Mouse (Mus musculus): Measurements from ENCODE around the gene 9030025P20Rik. TPM values are rescaled to one million over a fixed set of nuclear protein-coding genes. Genes with fewer than 3 reads are reported as not detected.
"Not testable (repeated sequence)": the region's sequence is repeated elsewhere in the genome, so short reads cannot be mapped to it uniquely, and the experiment has no call there.

Gene 9030025P20Rik
- polyA plus RNA-seq, 1 experiment: 4.4 TPM

- not testable (repeated sequence) for H3K79me3 ChIP-seq (ENCODE audit: low read depth); H3ac ChIP-seq (ENCODE audit: control insufficient read depth, insufficient read length, low read depth); H3K79me2 ChIP-seq (ENCODE audit: control insufficient read depth, insufficient read depth); H3K27me3 ChIP-seq (ENCODE audit: control insufficient read depth, insufficient read depth, insufficient read length); H3K36me3 ChIP-seq (ENCODE audit: control insufficient read depth, insufficient read depth); H3K4me3 ChIP-seq (ENCODE audit: insufficient read depth, poor library complexity, severe bottlenecking)
Measured at GRCm38 (mm10) chr17:14992522-14993138, 14.4 kb downstream of the 9030025P20Rik start.

DNA sequence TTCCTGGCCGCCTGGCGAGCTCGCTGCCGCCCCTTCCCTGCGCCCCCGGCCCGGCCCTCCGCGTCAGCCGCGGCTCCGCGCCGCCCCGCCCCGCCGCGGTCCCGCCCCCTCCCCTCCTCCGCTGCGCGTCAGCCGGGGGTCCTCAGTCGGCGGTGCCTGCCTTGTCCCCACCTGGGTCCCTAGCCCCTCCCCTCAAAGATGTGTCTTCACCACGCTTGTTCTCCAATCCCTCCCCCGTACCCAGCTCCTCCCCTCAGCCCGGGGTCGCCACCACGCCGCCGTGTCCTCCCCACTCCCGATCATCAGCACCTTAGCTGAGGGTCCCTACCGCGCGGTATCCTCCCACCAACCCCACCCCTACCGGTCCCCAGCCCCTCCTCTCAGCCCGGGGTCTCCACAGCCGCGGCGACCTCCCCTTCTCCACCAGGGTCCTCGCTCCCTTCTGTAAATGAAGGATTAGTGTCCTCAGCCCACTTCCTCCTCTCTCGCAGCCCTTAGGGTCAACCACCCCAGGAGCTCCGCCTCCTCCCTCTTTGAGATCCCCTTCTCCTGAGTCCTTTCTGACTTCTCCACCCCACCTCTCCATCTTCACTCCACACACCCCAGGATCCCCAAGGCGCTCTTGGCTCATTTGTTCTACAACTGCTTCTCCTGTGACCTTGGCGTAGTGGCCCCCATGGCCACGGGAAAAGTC lies 15.0 kb downstream of the 9030025P20Rik start:
- not testable (repeated sequence) for H3K27me3 ChIP-seq (ENCODE audit: control insufficient read depth, insufficient read depth, insufficient read length); H3K79me2 ChIP-seq (ENCODE audit: control insufficient read depth, insufficient read depth); H3K4me3 ChIP-seq (ENCODE audit: insufficient read depth, poor library complexity, severe bottlenecking); H3K79me3 ChIP-seq (ENCODE audit: low read depth); H3ac ChIP-seq (ENCODE audit: control insufficient read depth, insufficient read length, low read depth); H3K36me3 ChIP-seq (ENCODE audit: control insufficient read depth, insufficient read depth)

DNA sequence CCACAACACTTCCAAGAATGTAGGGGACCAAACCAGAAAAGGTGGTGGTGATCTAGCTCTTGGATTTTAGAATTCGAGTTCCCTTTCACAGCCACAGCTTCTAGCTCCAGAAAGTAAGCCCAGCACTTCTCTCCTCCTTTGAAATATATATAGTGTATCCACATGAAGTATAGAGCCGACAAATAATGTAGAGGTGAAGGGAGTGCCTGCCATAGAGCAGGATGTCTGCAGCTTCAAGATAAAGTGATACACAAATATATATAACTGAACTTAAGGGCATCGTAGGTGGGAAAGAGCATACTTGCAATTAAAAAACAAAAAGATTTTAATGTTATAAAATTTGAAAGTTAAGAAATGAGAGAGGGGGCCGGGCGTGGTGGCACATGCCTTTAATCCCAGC lies 15.9 kb downstream of the 9030025P20Rik start:
- H3K36me3 ChIP-seq (ENCODE audit: control insufficient read depth, insufficient read depth); H3K79me3 ChIP-seq (ENCODE audit: low read depth); H3ac ChIP-seq (ENCODE audit: control insufficient read depth, insufficient read length, low read depth); H3K27me3 ChIP-seq (ENCODE audit: control insufficient read depth, insufficient read depth, insufficient read length); H3K79me2 ChIP-seq (ENCODE audit: control insufficient read depth, insufficient read depth); H3K4me3 ChIP-seq (ENCODE audit: insufficient read depth, poor library complexity, severe bottlenecking): not testable (repeated sequence)

DNA sequence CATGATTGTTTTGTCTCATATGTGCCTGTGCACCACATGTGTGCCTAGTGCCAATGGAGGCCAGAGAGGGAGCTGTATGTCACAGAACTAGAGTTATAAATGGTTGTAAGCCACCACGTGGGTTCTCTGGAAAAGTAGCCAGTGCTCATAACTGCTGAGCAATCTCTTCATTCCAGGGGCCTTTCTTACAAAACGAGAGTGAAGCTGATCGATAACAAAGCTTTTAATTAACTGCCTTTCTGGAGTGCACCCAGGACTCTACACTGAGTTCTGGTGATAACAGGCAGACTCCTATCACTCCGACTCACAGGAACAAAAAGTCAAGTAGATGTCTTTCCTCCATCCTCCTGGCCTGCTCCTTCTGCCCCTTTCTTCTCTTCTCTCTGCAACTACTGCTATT lies 21.8 kb downstream of the 9030025P20Rik start:
- not testable (repeated sequence) for H3K79me2 ChIP-seq (ENCODE audit: control insufficient read depth, insufficient read depth); H3K79me3 ChIP-seq (ENCODE audit: low read depth); H3K36me3 ChIP-seq (ENCODE audit: control insufficient read depth, insufficient read depth)

GRCm38 (mm10) chr17:15009088-15009487 lies 30.8 kb downstream of the 9030025P20Rik start:
- not testable (repeated sequence) for H3K27me3 ChIP-seq (ENCODE audit: control insufficient read depth, insufficient read depth, insufficient read length); H3K36me3 ChIP-seq (ENCODE audit: control insufficient read depth, insufficient read depth); H3K79me2 ChIP-seq (ENCODE audit: control insufficient read depth, insufficient read depth); H3ac ChIP-seq (ENCODE audit: control insufficient read depth, insufficient read length, low read depth); H3K4me3 ChIP-seq (ENCODE audit: insufficient read depth, poor library complexity, severe bottlenecking); H3K79me3 ChIP-seq (ENCODE audit: low read depth)

More for the DNA sequence above, 21.8 kb downstream of the 9030025P20Rik start:
- H3K27me3 ChIP-seq (ENCODE audit: control insufficient read depth, insufficient read depth, insufficient read length); H3ac ChIP-seq (ENCODE audit: control insufficient read depth, insufficient read length, low read depth); H3K4me3 ChIP-seq (ENCODE audit: insufficient read depth, poor library complexity, severe bottlenecking): not testable (repeated sequence)

DNA sequence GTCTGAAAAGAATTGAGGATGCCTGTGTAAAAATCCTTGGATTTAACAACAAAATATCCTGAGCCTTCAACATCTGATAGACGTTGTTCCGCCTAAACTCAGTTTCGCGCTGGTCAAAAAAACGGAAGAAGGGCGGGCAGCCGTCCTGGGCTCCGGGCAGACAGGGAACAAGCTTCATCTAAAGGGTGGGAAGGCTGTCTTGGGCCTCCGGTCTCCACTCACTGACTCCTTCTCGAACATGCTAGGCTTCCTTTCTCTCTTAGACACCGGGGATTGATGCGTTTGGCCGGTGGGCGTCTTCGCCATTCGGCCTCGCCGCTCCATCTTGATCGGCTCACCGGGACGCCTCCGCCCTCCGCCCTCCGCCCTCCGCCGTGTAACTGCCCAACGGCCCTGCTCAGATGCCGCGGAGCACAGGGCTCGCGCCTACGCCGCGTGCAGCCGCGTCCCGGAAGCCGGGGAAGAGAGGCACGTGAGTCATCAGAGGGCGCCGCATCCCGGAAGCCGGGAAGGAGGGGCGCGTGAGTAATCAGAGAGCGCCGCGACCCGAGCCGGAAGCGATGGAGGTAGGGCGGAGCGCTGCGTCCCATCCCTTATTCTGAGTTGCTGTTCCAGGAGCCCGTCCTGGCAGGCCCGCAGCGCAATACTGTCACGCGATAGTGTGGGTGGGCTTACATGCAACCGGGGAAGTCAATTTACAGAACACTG lies 31.6 kb downstream of the 9030025P20Rik start, which contains the start of gene Gm3435:
TSS of gene Gm3435 (plus strand) at position 471 of the 708 bp plus-strand sequence.
- H3K79me3 ChIP-seq (ENCODE audit: low read depth); H3K79me2 ChIP-seq (ENCODE audit: control insufficient read depth, insufficient read depth); H3K27me3 ChIP-seq (ENCODE audit: control insufficient read depth, insufficient read depth, insufficient read length); H3K36me3 ChIP-seq (ENCODE audit: control insufficient read depth, insufficient read depth); H3ac ChIP-seq (ENCODE audit: control insufficient read depth, insufficient read length, low read depth); H3K4me3 ChIP-seq (ENCODE audit: insufficient read depth, poor library complexity, severe bottlenecking): not testable (repeated sequence)

GRCm38 (mm10) chr17:15021503-15022220 lies 43.4 kb downstream of the 9030025P20Rik start:
- not testable (repeated sequence) for H3K79me2 ChIP-seq (ENCODE audit: control insufficient read depth, insufficient read depth); H3K36me3 ChIP-seq (ENCODE audit: control insufficient read depth, insufficient read depth); H3K4me3 ChIP-seq (ENCODE audit: insufficient read depth, poor library complexity, severe bottlenecking); H3K79me3 ChIP-seq (ENCODE audit: low read depth); H3ac ChIP-seq (ENCODE audit: control insufficient read depth, insufficient read length, low read depth); H3K27me3 ChIP-seq (ENCODE audit: control insufficient read depth, insufficient read depth, insufficient read length)

DNA sequence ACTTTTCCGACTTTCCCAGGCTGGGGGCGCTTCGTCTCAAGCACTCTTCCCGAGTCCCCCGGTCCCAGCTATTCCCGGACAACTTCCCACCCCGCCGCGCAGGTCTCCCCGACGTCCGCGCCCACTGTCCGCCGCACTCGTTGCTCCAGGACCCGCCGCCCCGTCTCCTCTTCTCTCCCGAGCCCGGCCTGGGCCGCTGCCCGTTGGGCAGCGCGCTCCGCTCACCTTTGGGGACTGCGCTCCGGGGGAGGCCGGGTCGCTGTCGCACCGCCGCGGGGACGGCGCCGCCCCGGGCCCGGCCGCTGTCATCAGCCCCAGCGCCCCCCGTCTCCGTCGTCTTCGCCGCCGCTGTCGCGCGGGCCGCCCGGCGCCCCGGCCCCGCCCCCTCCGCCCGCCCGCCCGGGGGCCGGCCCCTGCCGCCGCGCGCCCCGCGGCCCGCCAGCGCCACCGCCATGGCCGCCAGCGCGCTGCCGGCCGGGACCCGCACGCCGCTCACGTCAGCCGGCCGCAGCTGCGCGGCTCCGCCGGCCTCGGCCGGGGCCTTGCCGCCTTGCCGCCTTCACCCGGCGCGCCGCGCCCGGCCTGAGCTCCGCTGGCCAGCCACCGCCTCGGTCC lies 45.7 kb downstream of the 9030025P20Rik start:
- not testable (repeated sequence) for H3K79me3 ChIP-seq (ENCODE audit: low read depth); H3K36me3 ChIP-seq (ENCODE audit: control insufficient read depth, insufficient read depth); H3K4me3 ChIP-seq (ENCODE audit: insufficient read depth, poor library complexity, severe bottlenecking); H3K79me2 ChIP-seq (ENCODE audit: control insufficient read depth, insufficient read depth); H3ac ChIP-seq (ENCODE audit: control insufficient read depth, insufficient read length, low read depth); H3K27me3 ChIP-seq (ENCODE audit: control insufficient read depth, insufficient read depth, insufficient read length)

DNA sequence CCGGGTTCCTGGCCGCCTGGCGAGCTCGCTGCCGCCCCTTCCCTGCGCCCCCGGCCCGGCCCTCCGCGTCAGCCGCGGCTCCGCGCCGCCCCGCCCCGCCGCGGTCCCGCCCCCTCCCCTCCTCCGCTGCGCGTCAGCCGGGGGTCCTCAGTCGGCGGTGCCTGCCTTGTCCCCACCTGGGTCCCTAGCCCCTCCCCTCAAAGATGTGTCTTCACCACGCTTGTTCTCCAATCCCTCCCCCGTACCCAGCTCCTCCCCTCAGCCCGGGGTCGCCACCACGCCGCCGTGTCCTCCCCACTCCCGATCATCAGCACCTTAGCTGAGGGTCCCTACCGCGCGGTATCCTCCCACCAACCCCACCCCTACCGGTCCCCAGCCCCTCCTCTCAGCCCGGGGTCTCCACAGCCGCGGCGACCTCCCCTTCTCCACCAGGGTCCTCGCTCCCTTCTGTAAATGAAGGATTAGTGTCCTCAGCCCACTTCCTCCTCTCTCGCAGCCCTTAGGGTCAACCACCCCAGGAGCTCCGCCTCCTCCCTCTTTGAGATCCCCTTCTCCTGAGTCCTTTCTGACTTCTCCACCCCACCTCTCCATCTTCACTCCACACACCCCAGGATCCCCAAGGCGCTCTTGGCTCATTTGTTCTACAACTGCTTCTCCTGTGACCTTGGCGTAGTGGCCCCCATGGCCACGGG lies 46.4 kb downstream of the 9030025P20Rik start:
- H3K79me3 ChIP-seq (ENCODE audit: low read depth); H3ac ChIP-seq (ENCODE audit: control insufficient read depth, insufficient read length, low read depth); H3K4me3 ChIP-seq (ENCODE audit: insufficient read depth, poor library complexity, severe bottlenecking); H3K27me3 ChIP-seq (ENCODE audit: control insufficient read depth, insufficient read depth, insufficient read length); H3K79me2 ChIP-seq (ENCODE audit: control insufficient read depth, insufficient read depth); H3K36me3 ChIP-seq (ENCODE audit: control insufficient read depth, insufficient read depth): not testable (repeated sequence)

- H3K4me3 ChIP-seq (ENCODE audit: insufficient read depth, poor library complexity, severe bottlenecking); H3K79me2 ChIP-seq (ENCODE audit: control insufficient read depth, insufficient read depth); H3K27me3 ChIP-seq (ENCODE audit: control insufficient read depth, insufficient read depth, insufficient read length); H3ac ChIP-seq (ENCODE audit: control insufficient read depth, insufficient read length, low read depth); H3K36me3 ChIP-seq (ENCODE audit: control insufficient read depth, insufficient read depth); H3K79me3 ChIP-seq (ENCODE audit: low read depth): not testable (repeated sequence)
Measured at GRCm38 (mm10) chr17:15025513-15025912, 47.2 kb downstream of the 9030025P20Rik start.

All from C2C12 (cell line).